Mouse (Mus musculus): Measurements from ENCODE around the gene Uqcr11.

Uqcr11 gene

GRCm38 (mm10) chr10:80376160-80376559 lies 30.5 kb downstream of the Uqcr11 start:
- DNase-seq (ENCODE audit: low spot score) = peak; percentile 97

GRCm38 (mm10) chr10:80374063-80374462 lies 32.6 kb downstream of the Uqcr11 start:
- peak; percentile 82 for DNase-seq (ENCODE audit: low spot score)

- DNase-seq (ENCODE audit: low spot score) = no peak
Measured at GRCm38 (mm10) chr10:80372706-80373105, 33.9 kb downstream of the Uqcr11 start.

- no peak for DNase-seq (ENCODE audit: low spot score)
Measured at GRCm38 (mm10) chr10:80371983-80372382, 34.6 kb downstream of the Uqcr11 start.

- peak; percentile 85 for DNase-seq (ENCODE audit: low spot score)
Measured at GRCm38 (mm10) chr10:80371411-80371966, 35.1 kb downstream of the Uqcr11 start.

- DNase-seq (ENCODE audit: low spot score) = no peak
Measured at GRCm38 (mm10) chr10:80369995-80370747, 36.5 kb downstream of the Uqcr11 start.

- no peak for DNase-seq (ENCODE audit: low spot score)
Measured at GRCm38 (mm10) chr10:80368392-80368791, 38.2 kb downstream of the Uqcr11 start.

GRCm38 (mm10) chr10:80367954-80368353 lies 38.7 kb downstream of the Uqcr11 start:
- DNase-seq (ENCODE audit: low spot score) = no peak

GRCm38 (mm10) chr10:80365736-80366135 lies 40.9 kb downstream of the Uqcr11 start:
- no peak for DNase-seq (ENCODE audit: low spot score)

- DNase-seq (ENCODE audit: low spot score) = no peak
Measured at GRCm38 (mm10) chr10:80363734-80364133, 42.9 kb downstream of the Uqcr11 start.

GRCm38 (mm10) chr10:80357994-80358639 lies 48.5 kb downstream of the Uqcr11 start:
- no peak for DNase-seq (ENCODE audit: low spot score)

GRCm38 (mm10) chr10:80357336-80357735 lies 49.3 kb downstream of the Uqcr11 start:
- DNase-seq (ENCODE audit: low spot score) = no peak

- no peak for DNase-seq (ENCODE audit: low spot score)
Measured at GRCm38 (mm10) chr10:80356737-80357136, 49.9 kb downstream of the Uqcr11 start.

- no peak for DNase-seq (ENCODE audit: low spot score)
Measured at GRCm38 (mm10) chr10:80356001-80356682, 50.5 kb downstream of the Uqcr11 start, which contains the start of gene Plk5. Plk5 (plus strand) TSS chr10:80356459.

- DNase-seq (ENCODE audit: low spot score) = no peak
Measured at GRCm38 (mm10) chr10:80355431-80355830, 51.2 kb downstream of the Uqcr11 start.

Data from embryo, embryonic 10.5 days (tissue).